In genomic region chr2:153974582-153974981, GRCm38 (mm10) we compare ENCODE assay signal across 51 mouse cellular contexts. TPM values are rescaled to one million over a fixed set of nuclear protein-coding genes. Genes with fewer than 3 reads are reported as not detected.
"Had no signal": no experiment of that assay in that cellular context is flagged by ENCODE, and none has a peak within 500 bp of the region (broad histone marks: within the 10 kb centered on the region; RNA-seq: fewer than 3 reads in every experiment).

Bpifa6 (plus strand) TSS chr2:153974945.

- H3K9ac ChIP-seq: heart, embryonic 12.5 days; heart, embryonic 13.5 days; heart, embryonic 15.5 days; hindbrain, embryonic 12.5 days; hindbrain, embryonic 13.5 days; hindbrain, embryonic 14.5 days; hindbrain, embryonic 15.5 days; intestine, embryonic 15.5 days; kidney, embryonic 15.5 days had no signal

- ATAC-seq: hindbrain, embryonic 16.5 days; hindbrain, postnatal 0 days; inflammation-experienced regulatory T-cells, adult 6 months; intestine, embryonic 15.5 days; intestine, embryonic 16.5 days; intestine, postnatal 0 days had no signal

- H3K27me3 ChIP-seq: heart, embryonic 12.5 days; heart, embryonic 13.5 days; heart, embryonic 15.5 days; hindbrain, embryonic 12.5 days; hindbrain, embryonic 13.5 days; hindbrain, embryonic 15.5 days; intestine, embryonic 15.5 days; kidney, embryonic 15.5 days had no signal

- H3K4me2 ChIP-seq: heart, embryonic 11.5 days; heart, embryonic 12.5 days; heart, embryonic 13.5 days; heart, embryonic 15.5 days; hindbrain, embryonic 12.5 days; hindbrain, embryonic 13.5 days; hindbrain, embryonic 14.5 days; hindbrain, embryonic 15.5 days; intestine, embryonic 15.5 days; kidney, embryonic 15.5 days had no signal

- H3K4me1 ChIP-seq: heart, embryonic 12.5 days; heart, embryonic 13.5 days; heart, embryonic 15.5 days; hindbrain, embryonic 10.5 days; hindbrain, embryonic 12.5 days; hindbrain, embryonic 13.5 days; hindbrain, embryonic 15.5 days; intestine, embryonic 15.5 days; kidney, embryonic 15.5 days had no signal

- DNase-seq: heart, postnatal 14 days; heart, postnatal 36 days; heart, postnatal 4 days; kidney, adult 11 months; kidney, adult 18-20 months; kidney, adult 2 months; kidney, adult 8-10 months; kidney, adult 9 months; kidney, postnatal 10 days; kidney, postnatal 14 days; kidney, postnatal 25 days; kidney, postnatal 36 days; kidney, postnatal 4 days; layer of hippocampus, adult 9-11 months; layer of hippocampus, postnatal 36 days had no signal

- H3K36me3 ChIP-seq: heart, embryonic 12.5 days; heart, embryonic 13.5 days; heart, embryonic 15.5 days; hindbrain, embryonic 10.5 days; hindbrain, embryonic 12.5 days; hindbrain, embryonic 13.5 days; hindbrain, embryonic 15.5 days; intestine, embryonic 15.5 days; kidney, embryonic 15.5 days had no signal

- H3K27ac ChIP-seq: heart, embryonic 13.5 days; heart, embryonic 15.5 days; hindbrain, embryonic 10.5 days; hindbrain, embryonic 12.5 days; hindbrain, embryonic 13.5 days; hindbrain, embryonic 14.5 days; hindbrain, embryonic 15.5 days; hindbrain, postnatal 0 days; intestine, embryonic 15.5 days; kidney, embryonic 15.5 days; kidney, postnatal 0 days; layer of hippocampus, adult 2 months; left cerebral cortex, adult 2 months had no signal

- H3K9me3 ChIP-seq: heart, embryonic 12.5 days; heart, embryonic 13.5 days; heart, embryonic 15.5 days; hindbrain, embryonic 10.5 days; hindbrain, embryonic 12.5 days; hindbrain, embryonic 13.5 days; hindbrain, embryonic 15.5 days; intestine, embryonic 15.5 days; kidney, embryonic 15.5 days had no signal

- H3K4me3 ChIP-seq: heart, embryonic 12.5 days; heart, embryonic 13.5 days; heart, embryonic 15.5 days; hindbrain, embryonic 10.5 days; hindbrain, embryonic 12.5 days; hindbrain, embryonic 13.5 days; hindbrain, embryonic 15.5 days; intestine, embryonic 15.5 days; kidney, embryonic 15.5 days; layer of hippocampus, adult 2 months; left cerebral cortex, adult 2 months had no signal

RNA-seq across cellular contexts. Expression of gene Bpifa6, which starts in this region (rescaled TPM):
- total RNA-seq: heart, postnatal 14 days; heart, postnatal 25 days; heart, postnatal 36 days; heart, postnatal 4 days; hematopoietic stem cell, adult 5-6 weeks; hindbrain, postnatal 0 days; layer of hippocampus, adult 18-20 months; layer of hippocampus, adult 2 months; layer of hippocampus, adult 8-10 months; layer of hippocampus, postnatal 10 days; layer of hippocampus, postnatal 14 days; layer of hippocampus, postnatal 25 days; layer of hippocampus, postnatal 36 days; left cerebral cortex, adult 18-20 months; left cerebral cortex, adult 2 months; left cerebral cortex, adult 8-10 months had no signal
- polyA plus RNA-seq: heart, embryonic 11.5 days; heart, embryonic 12.5 days; heart, embryonic 13.5 days; heart, embryonic 14.5 days; heart, embryonic 15.5 days; heart, embryonic 16.5 days; heart, postnatal 0 days; hindbrain, embryonic 10.5 days; hindbrain, embryonic 11.5 days; hindbrain, embryonic 12.5 days; hindbrain, embryonic 13.5 days; hindbrain, embryonic 14.5 days; hindbrain, embryonic 15.5 days; hindbrain, embryonic 16.5 days; hindbrain, postnatal 0 days; inflammation-experienced regulatory T-cells, adult 6 months; intestine, embryonic 14.5 days; intestine, embryonic 15.5 days; intestine, embryonic 16.5 days; intestine, postnatal 0 days; kidney, adult 2 months; kidney, embryonic 14.5 days; kidney, embryonic 15.5 days; kidney, embryonic 16.5 days; kidney, postnatal 0 days; large intestine, adult 2 months had no signal
